Mouse (Mus musculus): Measurements from ENCODE around the gene Plcb1. TPM values are rescaled to one million over a fixed set of nuclear protein-coding genes. Genes with fewer than 3 reads are reported as not detected.

Gene Plcb1
- polyA plus RNA-seq, 1 experiment from 2014 or later: 7.7 TPM

GRCm38 (mm10) chr2:134897083-134897482 is 111.2 kb downstream of the Plcb1 start:
- no peaks in the 10 kb centered on the region for H3K36me3 ChIP-seq (ENCODE audit: control insufficient read depth, insufficient read depth)

GRCm38 (mm10) chr2:134901521-134901920 is 115.7 kb downstream of the Plcb1 start:
- TF ChIP-seq CTCF (IDR thresholded peaks at IDR 0.05; ENCODE audit: low read depth): peak; percentile 58
- Histone ChIP-seq H3K4me2 (replicated peaks; ENCODE audit: low read depth) (no peak overlapping the region), H3K9ac (ENCODE audit: low read depth, low read length) (no peak overlapping the region), H3K4me3 (ENCODE audit: low read depth, low read length) (no peak overlapping the region), H3K9me3 (ENCODE audit: control insufficient read depth) (no peaks in the 10 kb centered on the region), H3K36me3 (ENCODE audit: control insufficient read depth, insufficient read depth) (no peaks in the 10 kb centered on the region), H3K27ac (ENCODE audit: low read depth, low read length) (no peak overlapping the region), H3K27me3 (replicated peaks; ENCODE audit: control insufficient read depth, insufficient read depth, low read length) (no peaks in the 10 kb centered on the region), H3K4me1 (replicated peaks; ENCODE audit: control insufficient read depth, insufficient read depth, low read length) (no peaks in the 10 kb centered on the region)
- 84% methylated on average over 2 of the region's 2 CpGs for WGBS
- ATAC-seq: no peak

More at GRCm38 (mm10) chr2:134897083-134897482, 111.2 kb downstream of the Plcb1 start:
- ATAC-seq: no peak
- WGBS: 90% methylated on average over 5 of the region's 5 CpGs
- Histone ChIP-seq H3K9me3 (ENCODE audit: control insufficient read depth) (no peaks in the 10 kb centered on the region), H3K4me3 (ENCODE audit: low read depth, low read length) (no peak overlapping the region), H3K4me2 (replicated peaks; ENCODE audit: low read depth) (no peak overlapping the region), H3K4me1 (replicated peaks; ENCODE audit: control insufficient read depth, insufficient read depth, low read length) (no peaks in the 10 kb centered on the region), H3K27me3 (replicated peaks; ENCODE audit: control insufficient read depth, insufficient read depth, low read length) (no peaks in the 10 kb centered on the region), H3K9ac (ENCODE audit: low read depth, low read length) (no peak overlapping the region), H3K27ac (ENCODE audit: low read depth, low read length) (no peak overlapping the region)
- TF ChIP-seq CTCF (IDR thresholded peaks at IDR 0.05; ENCODE audit: low read depth): no peak

DNA sequence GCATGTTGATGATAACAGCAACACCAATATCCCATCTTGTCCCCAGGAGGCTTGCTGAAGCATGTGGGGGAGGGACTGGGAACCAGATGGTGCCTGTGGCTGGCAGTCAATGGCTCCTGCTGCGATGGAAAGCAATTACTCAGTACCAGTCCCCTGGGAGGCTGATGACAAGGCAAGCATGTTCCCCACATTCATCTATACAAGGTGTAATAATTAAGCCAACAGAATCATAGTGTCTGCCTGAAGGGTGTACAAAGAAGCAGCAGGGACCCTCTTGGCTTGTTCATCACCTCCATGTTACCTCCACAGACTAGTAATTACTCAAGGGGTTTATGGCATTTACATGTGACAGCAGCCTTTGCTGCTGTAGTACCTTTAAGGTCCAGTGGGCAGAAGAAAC is 125.0 kb downstream of the Plcb1 start:
- Histone ChIP-seq H3K9me3 (ENCODE audit: control insufficient read depth) (no peaks in the 10 kb centered on the region), H3K9ac (ENCODE audit: low read depth, low read length) (no peak overlapping the region), H3K4me1 (replicated peaks; ENCODE audit: control insufficient read depth, insufficient read depth, low read length) (no peaks in the 10 kb centered on the region), H3K4me3 (ENCODE audit: low read depth, low read length) (no peak overlapping the region), H3K27ac (ENCODE audit: low read depth, low read length) (no peak overlapping the region), H3K36me3 (ENCODE audit: control insufficient read depth, insufficient read depth) (no peaks in the 10 kb centered on the region), H3K27me3 (replicated peaks; ENCODE audit: control insufficient read depth, insufficient read depth, low read length) (no peaks in the 10 kb centered on the region), H3K4me2 (replicated peaks; ENCODE audit: low read depth) (no peak overlapping the region)
- ATAC-seq: no peak
- no peak for TF ChIP-seq CTCF (IDR thresholded peaks at IDR 0.05; ENCODE audit: low read depth)
- WGBS: 59% methylated on average over 1 of the region's 1 CpGs

- H3K9me3 ChIP-seq (ENCODE audit: control insufficient read depth): no peaks in the 10 kb centered on the region
- no peak overlapping the region for H3K9ac ChIP-seq (ENCODE audit: low read depth, low read length)
- H3K4me3 ChIP-seq (ENCODE audit: low read depth, low read length): no peak overlapping the region
- 92% methylated on average over 6 of the region's 6 CpGs for WGBS
- no peak overlapping the region for H3K27ac ChIP-seq (ENCODE audit: low read depth, low read length)
- ATAC-seq: no peak
- H3K36me3 ChIP-seq (ENCODE audit: control insufficient read depth, insufficient read depth): no peaks in the 10 kb centered on the region
- no peak for TF ChIP-seq CTCF (IDR thresholded peaks at IDR 0.05; ENCODE audit: low read depth)
- no peaks in the 10 kb centered on the region for H3K4me1 ChIP-seq (replicated peaks; ENCODE audit: control insufficient read depth, insufficient read depth, low read length)
- no peaks in the 10 kb centered on the region for H3K27me3 ChIP-seq (replicated peaks; ENCODE audit: control insufficient read depth, insufficient read depth, low read length)
- H3K4me2 ChIP-seq (replicated peaks; ENCODE audit: low read depth): no peak overlapping the region
These were observed 125.5 kb downstream of the Plcb1 start for GRCm38 (mm10) chr2:134911360-134911759.

GRCm38 (mm10) chr2:134912616-134913015 is 126.7 kb downstream of the Plcb1 start:
- WGBS: 92% methylated on average over 2 of the region's 2 CpGs
- ATAC-seq: no peak
- no peak for TF ChIP-seq CTCF (IDR thresholded peaks at IDR 0.05; ENCODE audit: low read depth)

GRCm38 (mm10) chr2:134913542-134913941 is 127.7 kb downstream of the Plcb1 start:
- WGBS: 79% methylated on average over 3 of the region's 3 CpGs
- no peak for ATAC-seq

More at GRCm38 (mm10) chr2:134912616-134913015, 126.7 kb downstream of the Plcb1 start:
- no peaks in the 10 kb centered on the region for H3K36me3 ChIP-seq (ENCODE audit: control insufficient read depth, insufficient read depth)
- no peaks in the 10 kb centered on the region for H3K4me1 ChIP-seq (replicated peaks; ENCODE audit: control insufficient read depth, insufficient read depth, low read length)
- no peaks in the 10 kb centered on the region for H3K9me3 ChIP-seq (ENCODE audit: control insufficient read depth)
- no peak overlapping the region for H3K4me2 ChIP-seq (replicated peaks; ENCODE audit: low read depth)
- H3K4me3 ChIP-seq (ENCODE audit: low read depth, low read length): no peak overlapping the region
- H3K27ac ChIP-seq (ENCODE audit: low read depth, low read length): no peak overlapping the region
- H3K27me3 ChIP-seq (replicated peaks; ENCODE audit: control insufficient read depth, insufficient read depth, low read length): no peaks in the 10 kb centered on the region
- H3K9ac ChIP-seq (ENCODE audit: low read depth, low read length): no peak overlapping the region

GRCm38 (mm10) chr2:134914091-134914550 is 128.3 kb downstream of the Plcb1 start:
- no peak for TF ChIP-seq CTCF (IDR thresholded peaks at IDR 0.05; ENCODE audit: low read depth)

More at GRCm38 (mm10) chr2:134913542-134913941, 127.7 kb downstream of the Plcb1 start:
- no peak overlapping the region for H3K9ac ChIP-seq (ENCODE audit: low read depth, low read length)
- H3K9me3 ChIP-seq (ENCODE audit: control insufficient read depth): no peaks in the 10 kb centered on the region
- no peak overlapping the region for H3K4me3 ChIP-seq (ENCODE audit: low read depth, low read length)
- H3K4me2 ChIP-seq (replicated peaks; ENCODE audit: low read depth): no peak overlapping the region
- H3K36me3 ChIP-seq (ENCODE audit: control insufficient read depth, insufficient read depth): no peaks in the 10 kb centered on the region
- no peaks in the 10 kb centered on the region for H3K27me3 ChIP-seq (replicated peaks; ENCODE audit: control insufficient read depth, insufficient read depth, low read length)
- no peak for TF ChIP-seq CTCF (IDR thresholded peaks at IDR 0.05; ENCODE audit: low read depth)
- no peaks in the 10 kb centered on the region for H3K4me1 ChIP-seq (replicated peaks; ENCODE audit: control insufficient read depth, insufficient read depth, low read length)
- H3K27ac ChIP-seq (ENCODE audit: low read depth, low read length): no peak overlapping the region

More at GRCm38 (mm10) chr2:134914091-134914550, 128.3 kb downstream of the Plcb1 start:
- no peak for ATAC-seq
- no peak overlapping the region for H3K4me3 ChIP-seq (ENCODE audit: low read depth, low read length)
- no peak overlapping the region for H3K9ac ChIP-seq (ENCODE audit: low read depth, low read length)
- no peak overlapping the region for H3K27ac ChIP-seq (ENCODE audit: low read depth, low read length)
- H3K27me3 ChIP-seq (replicated peaks; ENCODE audit: control insufficient read depth, insufficient read depth, low read length): no peaks in the 10 kb centered on the region
- no peak overlapping the region for H3K4me2 ChIP-seq (replicated peaks; ENCODE audit: low read depth)
- H3K36me3 ChIP-seq (ENCODE audit: control insufficient read depth, insufficient read depth): no peaks in the 10 kb centered on the region
- WGBS: 91% methylated on average over 2 of the region's 2 CpGs
- no peaks in the 10 kb centered on the region for H3K9me3 ChIP-seq (ENCODE audit: control insufficient read depth)
- H3K4me1 ChIP-seq (replicated peaks; ENCODE audit: control insufficient read depth, insufficient read depth, low read length): no peaks in the 10 kb centered on the region
